Mouse (Mus musculus): Measurements from ENCODE around the gene Wap.

Wap gene

GRCm38 (mm10) chr11:6636150-6636549, 2.3 kb downstream of the Wap start:
- in situ Hi-C loops (cut with MboI; ENCODE audit: unreplicated experiment in 2 of 2), result loop anchor here (25.0 kb wide), 1 partner anchor 649 kb away; no protein-coding TSS in a partner anchor

GRCm38 (mm10) chr11:6629655-6630054, 8.8 kb downstream of the Wap start:
- in situ Hi-C loops (cut with MboI; ENCODE audit: unreplicated experiment in 2 of 2), result loop anchor here (5.0 to 25.0 kb wide), 3 partner anchors 102 to 642 kb away; no protein-coding TSS in a partner anchor

DNA sequence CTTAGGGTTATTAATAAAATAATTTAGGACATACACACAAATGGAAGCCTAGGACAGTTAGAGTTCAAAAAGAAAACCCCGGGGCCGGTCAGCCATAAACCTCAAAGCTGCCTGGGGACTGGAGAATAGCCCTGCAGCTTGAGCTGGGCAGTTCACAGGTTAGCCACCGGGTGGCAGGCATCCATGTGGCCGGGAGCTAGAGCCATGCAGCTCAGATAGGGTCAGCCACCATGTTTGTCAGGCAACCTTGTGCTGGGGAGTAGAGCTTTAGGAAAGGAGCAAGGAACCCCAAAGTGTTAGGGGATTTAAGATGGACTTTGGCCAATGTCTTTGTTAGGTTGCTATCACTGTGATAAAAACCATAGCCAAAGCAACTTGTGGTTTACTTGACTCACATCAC, 9.9 kb downstream of the Wap start:
- in situ Hi-C loops (cut with MboI; ENCODE audit: unreplicated experiment in 2 of 2), result loop anchor here (10.0 to 25.0 kb wide), 2 partner anchors 434 to 641 kb away; no protein-coding TSS in a partner anchor

DNA sequence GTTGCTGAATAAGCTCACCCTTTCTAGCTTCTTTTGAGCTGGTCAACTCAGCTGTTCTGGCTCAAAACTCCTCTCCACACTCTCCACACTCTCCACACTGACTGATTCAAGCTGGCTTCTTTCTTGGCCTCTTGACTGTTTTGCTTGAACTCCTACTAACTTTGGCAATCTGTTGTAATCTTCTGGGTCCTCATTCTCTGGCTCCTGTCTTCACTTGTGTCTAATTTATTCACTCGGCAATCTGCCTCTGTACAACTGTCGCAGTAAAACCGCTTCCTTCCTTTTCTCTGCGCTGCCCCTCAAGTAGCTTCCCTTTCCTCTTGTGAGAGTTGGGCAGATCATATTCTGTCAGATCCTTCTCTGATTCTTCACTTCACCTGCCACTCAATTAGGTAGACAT, 10.7 kb downstream of the Wap start:
- in situ Hi-C loops (cut with MboI; ENCODE audit: unreplicated experiment in 2 of 2), result loop anchor here (10.0 to 25.0 kb wide), 2 partner anchors 433 to 640 kb away; no protein-coding TSS in a partner anchor

DNA sequence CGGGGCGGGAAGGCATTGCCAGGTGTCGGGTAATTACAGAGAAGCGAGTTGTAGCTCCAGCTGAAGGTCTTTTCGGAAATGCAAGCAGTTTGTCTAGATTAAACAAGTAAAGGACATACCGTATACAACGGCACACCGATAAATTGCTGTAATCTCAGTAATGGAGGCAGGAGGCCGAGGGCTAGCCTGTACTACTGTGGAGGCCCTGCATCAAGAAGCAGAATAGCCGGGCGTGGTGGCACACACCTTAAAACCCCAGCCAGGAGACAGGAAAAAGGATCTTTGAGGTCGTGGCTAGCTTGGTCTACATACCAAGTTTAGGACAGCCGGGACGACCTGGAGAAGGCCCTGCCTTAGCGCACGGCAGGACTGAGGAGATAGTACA, 12.1 kb downstream of the Wap start:
- in situ Hi-C loops (cut with MboI; ENCODE audit: unreplicated experiment in 2 of 2), result loop anchor here (10.0 to 25.0 kb wide), 2 partner anchors 432 to 639 kb away; no protein-coding TSS in a partner anchor

- in situ Hi-C loops (cut with MboI; ENCODE audit: unreplicated experiment in 2 of 2), result loop anchor here (10.0 to 25.0 kb wide), 2 partner anchors 431 to 638 kb away; no protein-coding TSS in a partner anchor
Measured at GRCm38 (mm10) chr11:6625478-6626387, 12.7 kb downstream of the Wap start, which contains the start of gene Tbrg4. TSS of gene Tbrg4 (minus strand) at chr11:6626067.

- in situ Hi-C loops (cut with MboI; ENCODE audit: unreplicated experiment in 2 of 2), result loop anchor here (5.0 to 25.0 kb wide), 3 partner anchors 38 to 638 kb away; no protein-coding TSS in a partner anchor
Measured at GRCm38 (mm10) chr11:6624619-6625382, 13.6 kb downstream of the Wap start.

GRCm38 (mm10) chr11:6623704-6624103, 14.7 kb downstream of the Wap start:
- in situ Hi-C loops (cut with MboI; ENCODE audit: unreplicated experiment in 2 of 2), result loop anchor here (5.0 to 10.0 kb wide), 2 partner anchors 36 to 429 kb away; no protein-coding TSS in a partner anchor

- in situ Hi-C loops (cut with MboI; ENCODE audit: unreplicated experiment in 2 of 2), result no loop called here
Measured at GRCm38 (mm10) chr11:6615250-6616205, 22.9 kb downstream of the Wap start.

DNA sequence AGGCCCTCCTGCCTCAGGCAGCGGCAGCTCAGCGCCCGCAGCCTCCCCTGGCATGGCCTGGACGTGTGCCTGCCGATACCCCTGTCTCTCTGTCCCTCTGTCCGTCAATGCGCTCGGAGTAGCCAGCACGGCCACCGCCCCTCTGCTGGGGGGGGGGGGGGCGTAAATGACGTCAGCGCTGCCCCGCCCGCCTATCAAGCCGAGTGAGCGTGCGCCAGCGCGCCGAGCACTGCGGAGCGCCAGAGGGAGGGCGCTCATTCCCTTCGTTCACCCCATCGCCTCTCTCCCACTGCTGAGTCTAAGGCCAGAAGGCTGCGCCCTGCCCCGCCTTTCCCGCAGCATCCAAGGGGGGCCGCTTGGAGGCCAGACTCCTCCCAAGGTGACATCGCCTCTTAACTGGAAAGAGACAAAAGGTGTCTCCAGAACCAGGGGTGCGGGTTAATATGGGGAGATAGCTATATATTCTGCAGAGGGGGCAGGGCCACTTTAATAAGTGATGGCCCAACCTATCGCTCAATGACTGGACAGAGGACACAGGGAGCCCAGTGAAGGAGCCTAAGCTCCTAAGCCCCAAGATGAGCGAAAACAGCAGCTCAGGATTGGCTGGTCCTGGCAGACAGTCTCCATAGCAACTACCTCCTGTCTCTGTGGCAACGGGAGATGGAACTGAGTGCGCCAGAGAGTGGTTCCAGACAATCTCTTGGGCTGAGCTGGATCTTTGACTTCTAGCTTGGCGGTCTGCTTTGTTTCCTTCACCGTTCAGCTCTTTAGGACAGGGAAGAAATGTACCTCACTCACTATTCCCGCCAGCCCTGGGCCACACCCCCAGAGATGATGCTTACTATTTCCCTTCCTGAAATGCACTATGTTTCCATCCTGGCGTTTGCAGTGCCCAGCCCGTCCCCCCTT, 32.7 kb downstream of the Wap start, which contains the start of gene Nacad:
Gene Nacad, minus strand, starts transcription at position 563 of the 909 bp plus-strand sequence.
- in situ Hi-C loops (cut with MboI; ENCODE audit: unreplicated experiment in 2 of 2), result no loop called here

DNA sequence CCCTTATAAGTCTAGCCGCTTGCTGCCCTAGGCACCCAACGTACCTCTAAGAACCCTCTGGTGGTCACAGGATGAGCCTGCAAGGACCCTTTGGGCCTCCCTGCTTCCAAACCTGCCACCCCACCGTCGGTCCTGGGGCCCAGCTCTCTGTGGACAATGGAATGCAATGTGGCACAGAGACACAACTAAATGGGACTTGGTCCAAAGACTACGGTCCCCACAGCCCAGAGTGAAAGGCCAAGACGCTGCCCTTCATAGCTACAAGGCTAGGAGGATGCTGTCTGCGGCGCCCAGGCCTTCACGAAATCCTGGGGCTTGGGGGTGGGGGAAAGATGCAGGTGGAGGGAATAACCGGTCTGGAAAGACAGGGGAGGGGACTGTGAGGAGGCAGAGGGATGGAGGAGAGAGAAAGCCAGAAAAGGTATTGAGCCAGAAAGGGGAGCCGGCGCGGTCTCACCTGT, 33.4 kb downstream of the Wap start:
- in situ Hi-C loops (cut with MboI; ENCODE audit: unreplicated experiment in 2 of 2), result no loop called here

GRCm38 (mm10) chr11:6604604-6604936, 33.9 kb downstream of the Wap start:
- in situ Hi-C loops (cut with MboI; ENCODE audit: unreplicated experiment in 2 of 2), result no loop called here

GRCm38 (mm10) chr11:6603887-6604603, 34.4 kb downstream of the Wap start:
- in situ Hi-C loops (cut with MboI; ENCODE audit: unreplicated experiment in 2 of 2), result no loop called here

DNA sequence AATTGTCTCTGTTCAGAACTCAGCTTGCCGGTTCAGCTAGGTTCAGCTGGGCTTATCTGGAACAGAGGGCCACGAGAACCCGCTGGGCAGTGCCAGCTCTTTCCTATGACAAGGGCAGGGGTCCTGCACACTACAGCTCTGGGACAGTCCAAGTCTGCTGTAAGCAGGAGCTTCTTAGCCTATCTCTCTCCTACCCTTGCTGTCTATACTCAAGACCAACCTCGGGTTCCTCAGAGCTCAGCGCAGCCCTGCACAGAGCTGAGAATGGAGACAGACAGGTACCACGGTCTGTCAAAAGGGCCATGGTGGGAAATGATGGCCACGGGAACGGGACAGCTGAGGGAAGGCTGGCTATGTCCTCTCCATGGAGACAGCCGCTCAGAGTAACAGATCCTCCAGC, 35.2 kb downstream of the Wap start:
- in situ Hi-C loops (cut with MboI; ENCODE audit: unreplicated experiment in 2 of 2), result no loop called here

DNA sequence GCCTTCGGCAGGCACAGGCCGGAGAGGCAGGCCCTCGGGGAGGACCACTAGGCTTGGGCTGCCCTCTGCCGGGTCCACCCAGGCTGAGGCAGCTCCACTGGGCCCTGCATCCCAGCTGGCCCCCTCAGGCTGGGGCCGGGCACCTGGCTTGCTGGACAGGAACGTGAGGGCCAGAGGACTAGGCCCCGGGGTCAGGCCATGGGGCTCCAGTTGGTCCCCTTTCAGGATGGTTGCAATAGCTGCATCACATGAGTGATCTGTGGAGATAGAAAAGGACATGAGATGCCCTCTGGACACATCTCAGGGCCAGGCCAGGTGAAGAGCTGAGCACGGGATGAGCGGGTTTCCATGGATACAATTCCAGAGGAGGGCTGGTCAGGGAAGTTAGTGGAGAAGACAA, 35.8 kb downstream of the Wap start:
- in situ Hi-C loops (cut with MboI; ENCODE audit: unreplicated experiment in 2 of 2), result no loop called here

GRCm38 (mm10) chr11:6601649-6602480, 36.6 kb downstream of the Wap start:
- in situ Hi-C loops (cut with MboI; ENCODE audit: unreplicated experiment in 2 of 2), result no loop called here

- in situ Hi-C loops (cut with MboI; ENCODE audit: unreplicated experiment in 2 of 2), result no loop called here
Measured at GRCm38 (mm10) chr11:6600284-6600944, 38.0 kb downstream of the Wap start.

Measured in v-Abl transformed pro-B cells (cell line).